Mouse (Mus musculus): Measurements from ENCODE around the gene Rnf5.

The Rnf5 gene

GRCm38 (mm10) chr17:34605609-34606008, 2.1 kb upstream of the Rnf5 start:
- DNase-seq (ENCODE audit: low spot score in 2 of 2), result peak; percentile 96 to 98

DNA sequence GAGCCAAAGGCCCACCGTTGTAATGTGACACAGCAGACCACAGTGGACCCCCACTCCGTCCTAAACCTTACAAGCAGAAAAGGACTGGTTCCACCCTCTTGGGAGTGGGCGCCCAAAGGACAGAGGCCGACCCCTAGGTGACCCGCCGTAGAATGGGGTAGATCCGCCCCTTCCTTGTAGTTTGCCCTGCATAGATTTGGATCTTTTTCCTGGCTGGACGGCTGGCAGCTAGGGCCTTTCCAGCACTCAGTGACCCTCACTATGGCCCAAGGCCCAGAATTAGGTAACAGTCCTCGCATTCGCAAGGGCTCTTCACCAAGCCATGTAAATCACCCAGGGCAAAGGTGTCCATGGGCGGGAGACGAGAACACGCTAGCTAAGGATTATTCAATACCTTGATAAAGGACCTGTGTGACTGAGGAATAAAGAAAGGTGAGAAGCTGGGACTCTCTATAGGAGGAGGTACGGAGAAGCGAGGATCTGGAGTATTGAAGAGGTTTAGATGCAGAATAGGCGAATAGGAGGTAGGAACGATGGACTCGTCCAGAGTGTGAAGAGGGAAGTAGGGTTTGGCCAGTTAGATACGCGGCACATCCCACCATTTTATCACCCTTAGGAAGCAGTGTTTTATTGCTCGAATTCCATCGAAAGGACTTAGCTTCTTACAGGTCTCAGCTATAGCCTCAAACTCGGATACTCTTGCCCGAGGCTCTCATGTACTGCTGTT, 1.2 kb upstream of the Rnf5 start:
- DNase-seq (ENCODE audit: low spot score in 2 of 2), result no peak

DNA sequence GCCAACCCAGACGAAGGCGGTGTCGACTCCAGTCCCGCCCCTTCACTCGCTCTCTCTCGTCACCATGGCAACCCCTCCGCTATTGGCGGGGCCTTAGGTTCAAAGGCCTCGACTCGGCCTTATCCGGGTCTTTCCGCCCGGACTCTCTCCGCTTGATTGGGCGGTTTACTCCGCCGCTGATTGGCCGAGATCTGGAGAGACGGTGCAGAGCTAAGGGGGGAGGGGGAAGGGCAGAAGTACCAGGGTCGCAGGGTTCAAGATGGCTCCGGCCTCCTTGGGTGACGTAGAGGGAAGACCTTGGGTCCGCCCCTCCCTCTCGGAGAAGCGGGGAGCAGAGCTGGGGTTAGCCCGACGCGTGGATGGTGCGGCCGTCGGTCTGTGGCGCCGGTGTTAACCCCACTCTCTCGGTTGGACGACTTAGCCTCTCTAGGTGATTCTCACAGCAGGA, 595 bp upstream of the Rnf5 start, which contains the start of gene Agpat1:
Agpat1 (plus strand) TSS at position 202 of the 448 bp plus-strand sequence.
- peak; percentile 87 to 96 for DNase-seq (ENCODE audit: low spot score in 2 of 2)

- DNase-seq (ENCODE audit: low spot score in 2 of 2), result no peak
Measured at GRCm38 (mm10) chr17:34601796-34602195, 1.7 kb downstream of the Rnf5 start.

GRCm38 (mm10) chr17:34599891-34600290, 3.6 kb downstream of the Rnf5 start:
- DNase-seq (ENCODE audit: low spot score in 2 of 2), result no peak

DNA sequence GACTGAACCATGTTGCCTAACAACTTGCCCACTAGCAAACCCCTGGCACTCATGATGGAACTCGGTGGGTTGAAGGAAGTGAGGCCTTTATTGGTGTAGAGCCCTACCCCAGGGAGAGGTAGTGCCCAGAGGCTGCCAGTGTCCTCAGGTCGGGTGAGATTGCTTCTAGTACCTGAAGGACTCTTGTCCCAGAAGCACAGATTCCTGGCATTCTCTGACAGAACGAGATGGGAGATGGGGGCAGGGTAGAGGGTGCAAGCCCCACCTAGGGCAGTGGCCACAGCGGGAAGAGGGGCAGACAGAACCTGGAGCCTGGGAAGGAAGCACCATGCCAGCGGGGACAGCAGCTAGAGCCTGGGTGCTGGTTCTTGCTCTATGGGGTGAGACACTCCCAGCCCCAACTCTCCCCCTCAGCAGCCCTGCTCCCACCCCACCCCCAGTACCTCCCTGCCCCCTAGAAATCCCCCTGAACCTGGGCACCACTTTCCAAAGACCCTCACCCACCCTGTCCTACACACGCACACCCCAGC, 5.9 kb downstream of the Rnf5 start, which contains the start of gene Ager:
Ager (plus strand) TSS at position 297 of the 530 bp plus-strand sequence.
- no peak for DNase-seq (ENCODE audit: low spot score in 2 of 2)

GRCm38 (mm10) chr17:34596098-34596497, 7.4 kb downstream of the Rnf5 start:
- no peak for DNase-seq (ENCODE audit: low spot score in 2 of 2)

DNA sequence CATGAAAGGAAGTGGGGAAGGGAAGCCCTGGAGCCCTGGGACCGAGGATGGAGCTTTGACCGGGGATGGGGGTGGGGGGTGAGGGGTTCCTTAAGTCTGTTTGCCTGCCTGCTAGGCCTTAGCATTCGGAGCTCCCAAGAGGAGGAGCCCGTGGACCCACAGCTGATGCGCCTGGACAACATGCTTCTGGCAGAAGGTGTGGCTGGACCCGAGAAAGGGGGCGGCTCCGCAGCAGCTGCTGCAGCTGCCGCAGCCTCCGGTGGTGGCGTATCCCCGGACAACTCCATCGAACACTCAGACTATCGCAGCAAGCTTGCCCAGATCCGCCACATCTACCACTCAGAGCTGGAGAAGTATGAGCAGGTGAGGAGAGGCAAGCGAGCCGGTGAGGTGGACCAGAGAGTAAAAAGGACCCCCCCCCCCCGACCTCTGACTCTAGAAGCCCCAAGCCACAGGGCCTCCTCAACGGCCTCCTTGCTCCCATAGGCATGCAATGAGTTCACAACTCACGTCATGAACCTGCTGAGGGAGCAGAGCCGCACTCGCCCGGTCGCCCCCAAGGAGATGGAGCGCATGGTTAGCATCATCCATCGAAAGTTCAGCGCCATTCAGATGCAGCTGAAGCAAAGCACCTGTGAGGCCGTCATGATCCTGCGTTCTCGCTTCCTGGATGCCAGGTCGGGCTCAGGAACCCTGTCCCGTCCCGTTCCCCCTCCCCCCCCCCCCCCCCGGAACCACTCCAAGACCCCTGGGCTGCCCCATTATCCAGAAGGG, 9.6 kb downstream of the Rnf5 start:
- DNase-seq (ENCODE audit: low spot score in 2 of 2), result no peak

GRCm38 (mm10) chr17:34592581-34593549, 10.6 kb downstream of the Rnf5 start:
- no peak for DNase-seq (ENCODE audit: low spot score in 2 of 2)

- DNase-seq (ENCODE audit: low spot score in 2 of 2), result peak in 1 of 2 experiments; percentile 47
Measured at GRCm38 (mm10) chr17:34591994-34592375, 11.5 kb downstream of the Rnf5 start.

DNA sequence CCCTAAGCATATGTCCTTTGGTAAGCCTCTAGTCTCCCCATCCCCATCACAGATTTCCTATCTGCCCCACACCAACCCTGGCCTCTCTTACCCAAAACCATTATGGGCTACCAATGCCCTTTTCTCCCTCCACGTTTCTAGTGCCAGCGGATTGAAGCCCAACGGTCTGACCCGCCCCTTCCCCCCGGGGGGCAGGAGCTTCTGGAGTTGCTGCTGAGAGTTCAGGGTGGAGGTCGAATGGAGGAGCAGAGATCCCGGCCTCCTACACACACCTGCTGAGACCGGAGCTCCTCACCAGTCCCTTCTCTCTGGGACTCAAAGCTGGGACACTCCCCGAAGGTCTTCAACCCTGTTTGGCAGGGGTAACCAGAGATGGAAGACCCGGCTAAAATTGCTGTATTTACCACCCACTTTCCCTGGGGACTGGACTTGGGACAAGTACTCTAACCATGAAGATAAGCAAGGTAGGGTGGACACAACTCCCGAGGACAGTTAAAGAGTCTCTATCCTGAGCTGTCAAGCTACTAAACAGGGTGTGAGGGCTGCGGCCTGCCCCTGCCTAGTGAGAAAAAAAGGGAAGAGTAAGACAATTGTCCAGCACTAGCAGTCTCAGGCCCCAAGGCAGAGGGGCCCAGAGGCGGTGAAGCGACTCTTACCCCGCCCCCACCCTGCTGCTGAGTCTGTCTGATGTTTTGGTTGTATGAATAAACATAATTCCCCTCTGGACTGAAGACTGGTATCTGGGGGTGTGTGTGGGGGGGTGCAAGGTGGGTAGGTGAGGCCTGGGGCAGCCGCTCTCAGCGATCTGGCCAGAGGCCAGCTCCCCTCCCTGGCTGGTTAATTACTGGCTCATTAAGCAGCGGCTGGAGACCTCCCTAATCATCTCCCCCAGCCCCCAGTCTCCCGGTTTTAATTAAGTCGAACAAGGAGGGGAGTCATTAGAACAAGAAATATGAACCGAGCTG, 12.2 kb downstream of the Rnf5 start, which contains the start of gene Pbx2:
Pbx2 (plus strand) TSS at position 238 of the 965 bp plus-strand sequence.
- no peak for DNase-seq (ENCODE audit: low spot score in 2 of 2)

DNA sequence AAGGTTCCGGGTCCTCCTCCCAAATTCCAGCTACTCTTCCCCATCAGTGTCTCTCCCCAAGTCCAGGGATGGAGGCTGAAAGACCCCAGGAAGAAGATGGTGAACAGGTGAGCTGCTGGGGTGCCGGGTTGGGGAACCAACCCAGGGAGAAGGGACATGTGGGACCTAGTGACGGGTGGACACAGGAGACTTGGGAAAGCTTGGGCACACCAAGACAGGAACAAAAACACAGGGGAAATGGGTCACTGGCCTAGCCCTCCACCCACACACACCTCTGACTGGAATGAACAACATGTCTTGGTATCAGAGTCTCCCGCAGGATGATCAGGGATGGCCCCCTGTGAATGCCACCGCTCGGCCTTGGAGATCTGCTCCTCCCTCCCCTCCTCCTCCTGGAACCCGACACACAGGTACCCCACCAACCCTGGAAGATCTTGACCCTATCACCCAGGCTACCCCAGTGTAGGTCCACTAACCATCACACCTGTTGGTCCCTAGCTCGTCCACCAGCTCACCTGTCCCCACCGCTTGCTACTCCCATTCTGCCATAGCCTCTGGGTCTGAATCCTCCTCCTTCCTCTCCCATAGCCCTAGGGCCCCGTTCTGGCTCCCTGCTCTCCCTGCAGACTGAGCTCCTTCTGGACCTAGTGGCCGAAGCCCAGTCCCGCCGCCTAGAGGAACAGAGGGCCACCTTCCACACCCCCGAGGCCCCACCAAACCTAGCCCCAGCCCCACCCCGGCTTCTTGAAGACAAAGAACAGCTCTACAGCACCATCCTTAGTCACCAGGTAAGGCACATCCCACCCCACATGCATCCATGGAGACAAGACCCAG, 13.1 kb downstream of the Rnf5 start:
- no peak for DNase-seq (ENCODE audit: low spot score in 2 of 2)

- DNase-seq (ENCODE audit: low spot score in 2 of 2), result no peak
Measured at GRCm38 (mm10) chr17:34589681-34590101, 13.8 kb downstream of the Rnf5 start, which contains the start of gene Gpsm3. TSS of gene Gpsm3 (plus strand) at chr17:34589806.

- no peak for DNase-seq (ENCODE audit: low spot score in 2 of 2)
Measured at GRCm38 (mm10) chr17:34589206-34589605, 14.3 kb downstream of the Rnf5 start.

DNA sequence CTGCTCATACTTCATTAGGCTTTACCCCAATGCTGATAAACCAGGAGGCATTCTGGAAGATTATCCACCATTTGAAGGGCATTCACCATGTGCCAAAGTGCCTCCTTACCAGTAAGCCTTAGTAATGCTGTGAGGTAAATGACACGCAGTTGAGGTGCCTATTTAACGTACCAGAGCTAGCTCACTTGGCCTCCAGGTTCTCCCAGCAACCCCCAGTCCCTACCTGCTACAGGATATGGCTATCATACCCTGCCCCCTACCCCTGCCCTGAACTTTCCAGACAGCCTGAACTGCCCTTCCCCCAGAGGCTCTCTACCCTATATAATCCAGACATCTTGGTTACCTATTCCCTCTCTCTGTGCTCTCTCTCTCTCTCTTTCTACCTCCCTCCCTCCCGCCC, 14.7 kb downstream of the Rnf5 start:
- DNase-seq (ENCODE audit: low spot score in 2 of 2), result no peak

DNA sequence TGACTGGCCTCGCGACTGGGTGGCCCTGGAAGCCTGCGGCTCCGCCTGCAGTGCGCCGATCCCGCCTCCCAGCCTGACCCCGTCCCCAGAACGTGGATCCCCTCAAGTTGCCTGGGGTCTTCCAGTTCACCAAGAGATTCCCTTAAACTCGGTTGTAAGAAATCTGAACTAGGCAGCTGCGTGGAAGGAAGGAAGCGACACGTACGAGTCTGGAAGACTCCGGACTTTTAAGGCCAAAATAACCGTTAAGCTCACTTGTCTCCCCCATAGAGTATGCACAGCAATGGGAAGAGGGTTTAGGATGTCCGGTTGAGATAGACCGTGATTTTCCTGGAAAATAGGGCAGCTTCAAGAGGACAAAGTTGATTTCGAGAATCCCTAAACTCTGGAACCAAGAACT, 15.7 kb downstream of the Rnf5 start:
- no peak for DNase-seq (ENCODE audit: low spot score in 2 of 2)

GRCm38 (mm10) chr17:34587423-34587811, 16.1 kb downstream of the Rnf5 start:
- peak; percentile 95 to 96 for DNase-seq (ENCODE audit: low spot score in 2 of 2)

GRCm38 (mm10) chr17:34586796-34587422, 16.6 kb downstream of the Rnf5 start:
- DNase-seq (ENCODE audit: low spot score in 2 of 2), result peak; percentile 72 to 87

Data from frontal cortex, postnatal 25 days (tissue).